Mouse (Mus musculus) brain, embryonic 14.5 days (tissue): ENCODE results near the gene B4galt4.
"Not testable (repeated sequence)": the region's sequence is repeated elsewhere in the genome, so short reads cannot be mapped to it uniquely, and the experiment has no call there.

Experiments
- CTCF ChIP-seq: fragments of 200-500 bp; IDR thresholded peaks from 2 replicates; pipeline ENCODE4 v1.5.1; 2012; ENCODE audit warnings: inconsistent platforms, mild to moderate bottlenecking, moderate library complexity, borderline replicate concordance; ENCODE audit not compliant: insufficient read depth, insufficient read length; ENCODE audit errors: extremely low read depth
- POLR2A ChIP-seq: fragments of 200-500 bp; IDR thresholded peaks from 2 replicates; pipeline ENCODE4 v1.6.1; 2012; ENCODE audit warnings: mild to moderate bottlenecking, inconsistent platforms, borderline replicate concordance; ENCODE audit not compliant: poor library complexity, insufficient read depth, insufficient read length, severe bottlenecking; ENCODE audit errors: extremely low read depth

GRCm38 (mm10) chr16:38807796-38808195, 65.7 kb downstream of the B4galt4 start:
- TF ChIP-seq POLR2A, CTCF: not testable (repeated sequence)
